Mouse (Mus musculus): ENCODE data around the gene Olfr1097. TPM values are rescaled to one million over a fixed set of nuclear protein-coding genes. Genes with fewer than 3 reads are reported as not detected.

The Olfr1097 gene
- not detected in 2 replicates for total RNA-seq (2014; rRNA removed)
- polyA plus RNA-seq (2015; fragmentation: Nextera tagmentation; extraction: Ambion mirVana), result not detected in 2 replicates

DNA sequence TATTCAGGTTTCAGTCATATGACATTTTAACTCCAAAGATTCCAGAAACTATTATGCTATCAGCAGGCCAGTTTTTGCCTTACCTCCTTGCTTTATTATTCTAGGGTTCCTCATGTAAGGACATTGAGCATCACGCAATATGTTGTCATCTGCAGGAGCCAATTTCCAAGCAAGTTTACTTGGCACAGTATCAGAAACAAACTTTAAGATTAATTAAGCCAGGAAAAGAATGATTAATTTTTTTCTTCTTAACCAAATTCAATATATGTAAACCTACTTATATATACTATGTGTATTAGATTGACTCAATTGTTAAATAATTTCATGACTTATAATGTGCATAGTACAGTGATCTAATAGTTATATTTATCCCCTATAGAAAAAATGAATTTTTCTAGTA lies at the start of gene Olfr1097:
Olfr1097 (minus strand) TSS at position 101 of the 400 bp plus-strand sequence.
- Histone ChIP-seq H3K27ac (ENCODE audit: low read depth, low read length) (no peak within 1 kb of the TSS), H3K9me3 (ENCODE audit: low read length) (no peaks in the 10 kb centered on the region), H3K36me3 (ENCODE audit: insufficient read depth, low read length) (no peaks in the 10 kb centered on the region), H3K4me1 (ENCODE audit: insufficient read depth, low read length) (no peaks in the 10 kb centered on the region), H3K9ac (replicated peaks; ENCODE audit: low read length, poor library complexity, severe bottlenecking) (no peak within 1 kb of the TSS), H3K4me3 (ENCODE audit: low read depth, low read length) (no peak within 1 kb of the TSS), H3K4me2 (ENCODE audit: low read depth, low read length, poor library complexity, severe bottlenecking) (no peak within 1 kb of the TSS), H3K27me3 (ENCODE audit: insufficient read depth, low read length) (no peaks in the 10 kb centered on the region)
- no peak for DNase-seq (ENCODE audit: low spot score)
- 92% methylated on average over 1 of the region's 1 CpGs for WGBS
- TF ChIP-seq CTCF (IDR thresholded peaks at IDR 0.05), result no peak
- ATAC-seq (ENCODE audit: low FRiP score), result no peak

DNA sequence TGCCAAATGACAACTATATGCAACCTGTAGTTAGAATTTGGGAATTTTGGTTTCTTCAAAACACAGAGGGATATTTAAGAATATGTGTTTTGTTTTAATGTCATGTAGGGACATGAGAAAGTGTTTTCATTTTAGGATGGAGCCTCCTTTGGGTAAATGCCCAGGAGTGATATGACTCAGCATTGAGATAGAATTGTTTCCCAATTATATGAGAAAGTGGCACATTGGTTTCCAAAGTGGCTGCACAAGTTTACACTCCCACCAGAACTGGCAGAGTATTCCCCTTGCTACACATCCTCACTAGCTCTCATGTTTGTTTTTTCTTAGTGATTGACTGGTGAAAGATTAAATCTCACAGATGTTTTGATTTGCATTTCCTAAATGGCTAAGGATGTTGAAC lies 34.5 kb upstream of the Olfr1097 start:
- no peak for ATAC-seq (ENCODE audit: low FRiP score)

DNA sequence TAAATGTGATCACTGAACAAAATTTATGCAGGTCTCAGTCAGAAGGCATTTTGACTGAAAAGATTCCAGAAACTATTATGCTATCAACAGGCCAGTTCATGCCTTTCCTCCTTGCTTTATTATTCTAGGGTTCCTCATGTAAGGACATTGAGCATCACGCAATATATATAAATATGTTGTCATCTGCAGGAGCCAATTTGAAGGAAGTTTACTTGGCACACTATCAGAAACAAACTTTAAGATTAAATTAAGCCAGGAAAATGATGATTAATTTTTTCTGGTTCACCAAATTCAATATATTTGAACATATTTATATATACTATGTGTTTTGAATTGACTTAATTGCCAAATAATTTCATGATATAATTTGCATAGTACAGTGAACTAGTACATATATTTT lies 32.4 kb upstream of the Olfr1097 start, which contains the start of gene Olfr1098:
Olfr1098 (minus strand) TSS at position 101 of the 400 bp plus-strand sequence.
- DNase-seq (ENCODE audit: low spot score) (no peak), ATAC-seq (ENCODE audit: low FRiP score) (no peak)
- Histone ChIP-seq H3K4me2 (ENCODE audit: low read depth, low read length, poor library complexity, severe bottlenecking) (no peak within 1 kb of the TSS), H3K4me1 (ENCODE audit: insufficient read depth, low read length) (no peaks in the 10 kb centered on the region), H3K27ac (ENCODE audit: low read depth, low read length) (no peak within 1 kb of the TSS), H3K9ac (replicated peaks; ENCODE audit: low read length, poor library complexity, severe bottlenecking) (no peak within 1 kb of the TSS), H3K36me3 (ENCODE audit: insufficient read depth, low read length) (no peaks in the 10 kb centered on the region), H3K9me3 (ENCODE audit: low read length) (no peaks in the 10 kb centered on the region), H3K4me3 (ENCODE audit: low read depth, low read length) (no peak within 1 kb of the TSS), H3K27me3 (ENCODE audit: insufficient read depth, low read length) (no peaks in the 10 kb centered on the region)
- WGBS, result 87% methylated on average over 1 of the region's 1 CpGs
- no peak for TF ChIP-seq CTCF (IDR thresholded peaks at IDR 0.05)

More for the DNA sequence above, 34.5 kb upstream of the Olfr1097 start:
- Histone ChIP-seq H3K4me2 (ENCODE audit: low read depth, low read length, poor library complexity, severe bottlenecking) (no peak overlapping the region), H3K9ac (replicated peaks; ENCODE audit: low read length, poor library complexity, severe bottlenecking) (no peak overlapping the region), H3K27me3 (ENCODE audit: insufficient read depth, low read length) (no peaks in the 10 kb centered on the region), H3K27ac (ENCODE audit: low read depth, low read length) (no peak overlapping the region), H3K4me3 (ENCODE audit: low read depth, low read length) (no peak overlapping the region), H3K9me3 (ENCODE audit: low read length) (no peaks in the 10 kb centered on the region), H3K4me1 (ENCODE audit: insufficient read depth, low read length) (no peaks in the 10 kb centered on the region), H3K36me3 (ENCODE audit: insufficient read depth, low read length) (no peaks in the 10 kb centered on the region)
- no peak for TF ChIP-seq CTCF (IDR thresholded peaks at IDR 0.05)
- no peak for DNase-seq (ENCODE audit: low spot score)

DNA sequence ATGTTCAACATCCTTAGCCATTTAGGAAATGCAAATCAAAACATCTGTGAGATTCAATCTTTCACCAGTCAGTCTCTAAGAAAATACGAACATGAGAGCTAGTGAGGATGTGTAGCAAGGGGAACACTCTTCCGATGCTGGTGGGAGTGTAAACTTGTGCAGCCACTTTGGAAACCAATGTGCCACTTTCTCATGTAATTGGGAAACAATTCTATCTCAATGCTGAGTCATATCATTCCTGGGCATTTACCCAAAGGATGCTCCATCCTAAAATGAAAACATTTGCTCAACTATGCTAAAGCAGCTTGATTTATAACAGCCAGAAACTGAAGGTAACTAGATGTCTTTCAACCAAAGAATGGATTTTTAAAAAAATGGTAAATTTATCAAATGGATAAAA lies 13.6 kb upstream of the Olfr1097 start:
- ATAC-seq (ENCODE audit: low FRiP score), result no peak
- H3K27me3 ChIP-seq (ENCODE audit: insufficient read depth, low read length), result no peaks in the 10 kb centered on the region
- no peaks in the 10 kb centered on the region for H3K9me3 ChIP-seq (ENCODE audit: low read length)
- H3K4me2 ChIP-seq (ENCODE audit: low read depth, low read length, poor library complexity, severe bottlenecking), result no peak overlapping the region
- WGBS, result 87% methylated on average over 2 of the region's 2 CpGs
- no peak for TF ChIP-seq CTCF (IDR thresholded peaks at IDR 0.05)
- no peak overlapping the region for H3K4me3 ChIP-seq (ENCODE audit: low read depth, low read length)
- no peak for DNase-seq (ENCODE audit: low spot score)
- no peaks in the 10 kb centered on the region for H3K36me3 ChIP-seq (ENCODE audit: insufficient read depth, low read length)
- no peaks in the 10 kb centered on the region for H3K4me1 ChIP-seq (ENCODE audit: insufficient read depth, low read length)
- H3K9ac ChIP-seq (replicated peaks; ENCODE audit: low read length, poor library complexity, severe bottlenecking), result no peak overlapping the region
- no peak overlapping the region for H3K27ac ChIP-seq (ENCODE audit: low read depth, low read length)

DNA sequence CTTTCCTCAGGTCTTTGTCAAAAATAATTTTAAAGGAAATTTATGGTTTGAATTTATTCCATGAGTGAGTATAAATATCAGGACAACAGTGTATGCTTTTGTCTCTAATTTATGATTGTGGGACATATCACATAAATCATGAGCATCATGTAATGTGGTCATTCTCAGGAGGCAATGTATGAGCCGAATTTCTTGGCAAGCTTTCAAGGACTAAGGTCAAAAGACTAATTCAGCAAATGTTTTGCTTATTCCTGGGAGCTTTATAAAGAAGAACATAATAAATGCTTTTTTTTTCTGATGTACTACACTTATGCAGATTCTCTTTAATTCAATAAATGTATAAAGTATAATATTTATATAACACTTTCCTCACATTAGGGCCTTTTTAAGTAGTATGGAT lies 17.3 kb downstream of the Olfr1097 start, which contains the start of gene Gm13723:
Gm13723 (minus strand) TSS at position 101 of the 400 bp plus-strand sequence.
- whole genome bisulfite sequencing, result 58% methylated on average over 1 of the region's 1 CpGs
- TF ChIP-seq CTCF (IDR thresholded peaks at IDR 0.05), result no peak
- H3K36me3 ChIP-seq (ENCODE audit: insufficient read depth, low read length), result no peaks in the 10 kb centered on the region
- H3K4me1 ChIP-seq (ENCODE audit: insufficient read depth, low read length), result no peaks in the 10 kb centered on the region
- H3K27me3 ChIP-seq (ENCODE audit: insufficient read depth, low read length), result no peaks in the 10 kb centered on the region
- DNase-seq (ENCODE audit: low spot score) (no peak), ATAC-seq (ENCODE audit: low FRiP score) (no peak)
- H3K4me3 ChIP-seq (ENCODE audit: low read depth, low read length), result no peak within 1 kb of the TSS
- no peak within 1 kb of the TSS for H3K4me2 ChIP-seq (ENCODE audit: low read depth, low read length, poor library complexity, severe bottlenecking)
- H3K27ac ChIP-seq (ENCODE audit: low read depth, low read length), result no peak within 1 kb of the TSS
- no peaks in the 10 kb centered on the region for H3K9me3 ChIP-seq (ENCODE audit: low read length)
- H3K9ac ChIP-seq (replicated peaks; ENCODE audit: low read length, poor library complexity, severe bottlenecking), result no peak within 1 kb of the TSS

DNA sequence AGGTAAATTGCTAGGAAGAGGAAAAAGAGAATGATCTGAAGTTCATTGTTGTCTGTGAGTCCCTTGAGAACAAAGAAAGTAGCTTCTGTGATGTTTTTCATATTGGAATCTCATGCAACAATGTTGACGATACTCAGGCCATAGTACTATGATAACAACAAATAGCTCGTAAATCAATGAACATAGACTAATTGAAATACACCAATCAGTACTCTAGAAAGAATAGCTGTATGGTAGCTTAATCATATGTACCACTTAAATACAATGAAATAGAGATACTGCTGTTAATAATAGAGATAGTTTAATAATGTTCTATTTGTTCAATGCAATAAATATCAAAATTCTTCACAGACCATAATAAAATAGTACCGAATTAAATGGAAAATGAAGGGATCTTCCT lies 40.4 kb downstream of the Olfr1097 start, which contains the start of gene Olfr1095:
Olfr1095 (minus strand) TSS at position 101 of the 400 bp plus-strand sequence.
- DNase-seq (ENCODE audit: low spot score), result no peak
- H3K9me3 ChIP-seq (ENCODE audit: low read length), result no peaks in the 10 kb centered on the region
- no peaks in the 10 kb centered on the region for H3K27me3 ChIP-seq (ENCODE audit: insufficient read depth, low read length)
- H3K27ac ChIP-seq (ENCODE audit: low read depth, low read length), result no peak within 1 kb of the TSS
- no peaks in the 10 kb centered on the region for H3K36me3 ChIP-seq (ENCODE audit: insufficient read depth, low read length)
- H3K4me1 ChIP-seq (ENCODE audit: insufficient read depth, low read length), result no peaks in the 10 kb centered on the region
- WGBS, result 90% methylated on average over 3 of the region's 3 CpGs
- H3K4me2 ChIP-seq (ENCODE audit: low read depth, low read length, poor library complexity, severe bottlenecking), result no peak within 1 kb of the TSS
- no peak within 1 kb of the TSS for H3K9ac ChIP-seq (replicated peaks; ENCODE audit: low read length, poor library complexity, severe bottlenecking)
- no peak for TF ChIP-seq CTCF (IDR thresholded peaks at IDR 0.05)
- H3K4me3 ChIP-seq (ENCODE audit: low read depth, low read length), result no peak within 1 kb of the TSS
- no peak for ATAC-seq (ENCODE audit: low FRiP score)

Other genes with a start within 250 kb of the Olfr1097 start
- not detected in 2 replicates for gene Olfr1085, start 230.2 kb downstream of the Olfr1097 start, total RNA-seq (2014; rRNA removed)
- not detected in 2 replicates for gene Olfr1085, start 230.2 kb downstream of the Olfr1097 start, polyA plus RNA-seq (2015; fragmentation: Nextera tagmentation; extraction: Ambion mirVana)
- not detected in 2 replicates for gene Olfr1086, start 212.1 kb downstream of the Olfr1097 start, total RNA-seq (2014; rRNA removed)
- not detected in 2 replicates for gene Olfr1086, start 212.1 kb downstream of the Olfr1097 start, polyA plus RNA-seq (2015; fragmentation: Nextera tagmentation; extraction: Ambion mirVana)
- not detected in 2 replicates for gene Olfr1087, start 193.8 kb downstream of the Olfr1097 start, total RNA-seq (2014; rRNA removed)
- gene Olfr1087, start 193.8 kb downstream of the Olfr1097 start, polyA plus RNA-seq (2015; fragmentation: Nextera tagmentation; extraction: Ambion mirVana), result not detected in 2 replicates
- gene Olfr1089, start 158.5 kb downstream of the Olfr1097 start, total RNA-seq (2014; rRNA removed), result not detected in 2 replicates
- gene Olfr1089, start 158.5 kb downstream of the Olfr1097 start, polyA plus RNA-seq (2015; fragmentation: Nextera tagmentation; extraction: Ambion mirVana), result not detected in 2 replicates
- not detected in 2 replicates for gene Olfr1090, start 133.2 kb downstream of the Olfr1097 start, total RNA-seq (2014; rRNA removed)
- not detected in 2 replicates for gene Olfr1090, start 133.2 kb downstream of the Olfr1097 start, polyA plus RNA-seq (2015; fragmentation: Nextera tagmentation; extraction: Ambion mirVana)
- gene Olfr1093, start 109.7 kb downstream of the Olfr1097 start, total RNA-seq (2014; rRNA removed), result not detected in 2 replicates
- not detected in 2 replicates for gene Olfr1093, start 109.7 kb downstream of the Olfr1097 start, polyA plus RNA-seq (2015; fragmentation: Nextera tagmentation; extraction: Ambion mirVana)
- not detected in 2 replicates for gene Olfr141, start 82.2 kb downstream of the Olfr1097 start, total RNA-seq (2014; rRNA removed)
- gene Olfr141, start 82.2 kb downstream of the Olfr1097 start, polyA plus RNA-seq (2015; fragmentation: Nextera tagmentation; extraction: Ambion mirVana), result not detected in 2 replicates
- gene Olfr1094, start 67.6 kb downstream of the Olfr1097 start, total RNA-seq (2014; rRNA removed), result not detected in 2 replicates
- gene Olfr1094, start 67.6 kb downstream of the Olfr1097 start, polyA plus RNA-seq (2015; fragmentation: Nextera tagmentation; extraction: Ambion mirVana), result not detected in 2 replicates
- gene Olfr1095, start 40.5 kb downstream of the Olfr1097 start, total RNA-seq (2014; rRNA removed), result not detected in 2 replicates
- gene Olfr1095, start 40.5 kb downstream of the Olfr1097 start, polyA plus RNA-seq (2015; fragmentation: Nextera tagmentation; extraction: Ambion mirVana), result not detected in 2 replicates
- not detected in 2 replicates for gene Gm13723, start 17.4 kb downstream of the Olfr1097 start, total RNA-seq (2014; rRNA removed)
- gene Gm13723, start 17.4 kb downstream of the Olfr1097 start, polyA plus RNA-seq (2015; fragmentation: Nextera tagmentation; extraction: Ambion mirVana), result not detected in 2 replicates
- gene Olfr1098, start 32.3 kb upstream of the Olfr1097 start, total RNA-seq (2014; rRNA removed), result not detected in 2 replicates
- not detected in 2 replicates for gene Olfr1098, start 32.3 kb upstream of the Olfr1097 start, polyA plus RNA-seq (2015; fragmentation: Nextera tagmentation; extraction: Ambion mirVana)
- gene Olfr1099, start 68.5 kb upstream of the Olfr1097 start, total RNA-seq (2014; rRNA removed), result not detected in 2 replicates
- not detected in 2 replicates for gene Olfr1099, start 68.5 kb upstream of the Olfr1097 start, polyA plus RNA-seq (2015; fragmentation: Nextera tagmentation; extraction: Ambion mirVana)
- gene Olfr1100, start 87.7 kb upstream of the Olfr1097 start, total RNA-seq (2014; rRNA removed), result not detected in 2 replicates
- gene Olfr1100, start 87.7 kb upstream of the Olfr1097 start, polyA plus RNA-seq (2015; fragmentation: Nextera tagmentation; extraction: Ambion mirVana), result not detected in 2 replicates
- not detected in 2 replicates for gene Olfr1101, start 99.0 kb upstream of the Olfr1097 start, total RNA-seq (2014; rRNA removed)
- not detected in 2 replicates for gene Olfr1101, start 99.0 kb upstream of the Olfr1097 start, polyA plus RNA-seq (2015; fragmentation: Nextera tagmentation; extraction: Ambion mirVana)
- not detected in 2 replicates for gene Olfr1102, start 106.2 kb upstream of the Olfr1097 start, total RNA-seq (2014; rRNA removed)
- gene Olfr1102, start 106.2 kb upstream of the Olfr1097 start, polyA plus RNA-seq (2015; fragmentation: Nextera tagmentation; extraction: Ambion mirVana), result not detected in 2 replicates
- not detected in 2 replicates for gene Olfr1104, start 134.9 kb upstream of the Olfr1097 start, total RNA-seq (2014; rRNA removed)
- not detected in 2 replicates for gene Olfr1104, start 134.9 kb upstream of the Olfr1097 start, polyA plus RNA-seq (2015; fragmentation: Nextera tagmentation; extraction: Ambion mirVana)
- not detected in 2 replicates for gene Olfr1105, start 144.3 kb upstream of the Olfr1097 start, total RNA-seq (2014; rRNA removed)
- gene Olfr1105, start 144.3 kb upstream of the Olfr1097 start, polyA plus RNA-seq (2015; fragmentation: Nextera tagmentation; extraction: Ambion mirVana), result not detected in 2 replicates
- not detected in 2 replicates for gene Olfr1106, start 160.1 kb upstream of the Olfr1097 start, total RNA-seq (2014; rRNA removed)
- gene Olfr1106, start 160.1 kb upstream of the Olfr1097 start, polyA plus RNA-seq (2015; fragmentation: Nextera tagmentation; extraction: Ambion mirVana), result not detected in 2 replicates
- not detected in 2 replicates for gene Olfr1107, start 183.6 kb upstream of the Olfr1097 start, total RNA-seq (2014; rRNA removed)
- not detected in 2 replicates for gene Olfr1107, start 183.6 kb upstream of the Olfr1097 start, polyA plus RNA-seq (2015; fragmentation: Nextera tagmentation; extraction: Ambion mirVana)
- gene Olfr1109, start 203.8 kb upstream of the Olfr1097 start, total RNA-seq (2014; rRNA removed), result not detected in 2 replicates
- gene Olfr1109, start 203.8 kb upstream of the Olfr1097 start, polyA plus RNA-seq (2015; fragmentation: Nextera tagmentation; extraction: Ambion mirVana), result not detected in 2 replicates
- not detected in 2 replicates for gene Olfr259, start 222.4 kb upstream of the Olfr1097 start, total RNA-seq (2014; rRNA removed)
- not detected in 2 replicates for gene Olfr259, start 222.4 kb upstream of the Olfr1097 start, polyA plus RNA-seq (2015; fragmentation: Nextera tagmentation; extraction: Ambion mirVana)
- not detected in 2 replicates for gene Olfr1110, start 248.1 kb upstream of the Olfr1097 start, total RNA-seq (2014; rRNA removed)
- gene Olfr1110, start 248.1 kb upstream of the Olfr1097 start, polyA plus RNA-seq (2015; fragmentation: Nextera tagmentation; extraction: Ambion mirVana), result not detected in 2 replicates

All from midbrain, postnatal 0 days (tissue).